Mouse (Mus musculus) ES-Bruce4 (cell line): ENCODE measurements at regions not wholly inside any gene's neighbourhood (a gene's known extent, or its start where the extent isn't known, plus 50 kb on each side); places are given as distances from the start of the nearest gene placed in this dataset.

ENCODE experiments used
- H3K27ac ChIP-seq: 2 replicates; pipeline ENCODE4 v1.5.1; 2012; ENCODE audit warnings: low read length, inconsistent platforms; ENCODE audit not compliant: insufficient read depth
- H3K27me3 ChIP-seq: 2 replicates; pipeline ENCODE4 v1.6.1; 2012; ENCODE audit warnings: mild to moderate bottlenecking, low read length, inconsistent platforms; ENCODE audit not compliant: control insufficient read depth, poor library complexity, insufficient read depth, severe bottlenecking
- H3K36me3 ChIP-seq: 2 replicates; pipeline ENCODE4 v1.6.1; 2012; ENCODE audit warnings: inconsistent platforms, mild to moderate bottlenecking, low read length, moderate library complexity; ENCODE audit not compliant: control insufficient read depth, poor library complexity, insufficient read depth, severe bottlenecking
- H3K4me1 ChIP-seq: one replicate; pipeline ENCODE4 v1.8.1; 2011; ENCODE audit warnings: low read length; ENCODE audit not compliant: control insufficient read depth, insufficient read depth
- H3K4me3 ChIP-seq: 2 replicates; pipeline ENCODE4 v1.5.1; 2011; ENCODE audit warnings: low read depth, mild to moderate bottlenecking, low read length
- H3K9ac ChIP-seq: 2 replicates; pipeline ENCODE4 v1.6.1; 2012; ENCODE audit warnings: low read depth, mild to moderate bottlenecking, inconsistent platforms; ENCODE audit not compliant: poor library complexity, severe bottlenecking
- H3K9me3 ChIP-seq: replicated peaks from 2 replicates; pipeline ENCODE4 v1.6.1; 2012; ENCODE audit warnings: mild to moderate bottlenecking, low read length, inconsistent platforms; ENCODE audit not compliant: control insufficient read depth, poor library complexity, insufficient read depth, severe bottlenecking
- CTCF ChIP-seq: IDR thresholded peaks from one replicate; pipeline ENCODE4 v1.8.1; 2011; ENCODE audit warnings: low read depth, low read length
- EP300 ChIP-seq: IDR thresholded peaks from 2 replicates; pipeline ENCODE4 v1.6.1; 2011; ENCODE audit warnings: low read depth, low read length; ENCODE audit not compliant: insufficient read depth
- POLR2A ChIP-seq: IDR thresholded peaks from one replicate; pipeline ENCODE4 v1.8.1; 2011; ENCODE audit warnings: low read length; ENCODE audit not compliant: insufficient read depth

DNA sequence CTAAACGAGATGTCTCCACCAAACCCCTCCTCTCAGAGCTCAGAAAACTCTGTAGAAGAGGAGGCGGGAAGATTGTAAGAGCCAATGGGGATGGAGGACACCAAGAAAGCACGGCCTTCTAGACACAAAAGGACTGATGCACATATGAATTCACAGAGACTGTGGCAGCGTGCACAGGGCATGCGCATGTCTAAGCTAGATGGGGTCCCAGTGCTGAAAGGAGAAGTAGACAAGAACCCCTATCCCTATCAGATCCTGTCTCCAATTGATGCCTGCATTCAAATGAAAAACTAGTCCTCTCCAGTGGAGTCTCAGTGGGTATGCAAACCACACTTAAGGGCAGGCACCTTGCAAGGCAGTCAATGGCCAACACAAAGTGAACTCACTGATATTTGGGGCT lies 123.3 kb downstream of the Dhrs2 start:
- Histone ChIP-seq H3K36me3 (no peaks in the 10 kb centered on the region), H3K27ac (no peak overlapping the region), H3K9me3 (no peaks in the 10 kb centered on the region), H3K4me3 (no peak overlapping the region), H3K9ac (no peak overlapping the region), H3K27me3 (no peaks in the 10 kb centered on the region; the same call in 1 of the 2 replicates), H3K4me1 (peaks cover under 1% of the 10 kb centered on the region)
- no peak for TF ChIP-seq EP300
- TF ChIP-seq POLR2A, result no peak
- TF ChIP-seq CTCF, result no peak

DNA sequence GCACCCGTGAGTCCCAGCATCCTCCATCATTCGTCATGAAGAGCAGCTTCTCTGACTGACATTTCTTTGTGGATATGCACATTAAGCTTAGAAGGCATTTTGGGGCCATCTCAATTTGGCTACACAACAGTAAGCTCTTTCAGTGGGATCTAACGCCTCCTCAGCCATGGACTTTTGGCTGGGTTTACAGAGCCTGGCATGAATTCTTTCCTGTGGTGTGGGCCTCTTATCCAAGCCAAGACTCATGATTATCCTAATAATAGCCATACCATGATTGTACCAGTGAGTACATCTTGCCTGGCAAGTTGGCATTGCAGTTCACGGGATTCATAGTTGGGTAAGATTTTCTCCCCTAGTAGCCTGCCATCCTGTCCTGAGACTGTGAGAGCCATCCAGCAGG lies 126.3 kb downstream of the Dhrs2 start:
- no peak overlapping the region for H3K27ac ChIP-seq
- H3K36me3 ChIP-seq, result no peaks in the 10 kb centered on the region
- H3K4me1 ChIP-seq, result no peaks in the 10 kb centered on the region
- H3K9me3 ChIP-seq, result no peaks in the 10 kb centered on the region
- TF ChIP-seq POLR2A, result no peak
- no peak for TF ChIP-seq CTCF
- no peak for TF ChIP-seq EP300
- no peak overlapping the region for H3K9ac ChIP-seq
- no peaks in the 10 kb centered on the region; the same call in 1 of the 2 replicates for H3K27me3 ChIP-seq
- no peak overlapping the region for H3K4me3 ChIP-seq

- Histone ChIP-seq H3K27ac (no peak overlapping the region), H3K36me3 (no peaks in the 10 kb centered on the region), H3K27me3 (no peaks in the 10 kb centered on the region), H3K9ac (no peak overlapping the region), H3K9me3 (no peaks in the 10 kb centered on the region), H3K4me3 (no peak overlapping the region), H3K4me1 (peaks cover 2% of the 10 kb centered on the region)
- TF ChIP-seq POLR2A, result no peak
- TF ChIP-seq EP300, result no peak
- TF ChIP-seq CTCF, result no peak
Observed at GRCm38 (mm10) chr14:55357258-55357657, 121.3 kb upstream of the Dhrs4 start.

DNA sequence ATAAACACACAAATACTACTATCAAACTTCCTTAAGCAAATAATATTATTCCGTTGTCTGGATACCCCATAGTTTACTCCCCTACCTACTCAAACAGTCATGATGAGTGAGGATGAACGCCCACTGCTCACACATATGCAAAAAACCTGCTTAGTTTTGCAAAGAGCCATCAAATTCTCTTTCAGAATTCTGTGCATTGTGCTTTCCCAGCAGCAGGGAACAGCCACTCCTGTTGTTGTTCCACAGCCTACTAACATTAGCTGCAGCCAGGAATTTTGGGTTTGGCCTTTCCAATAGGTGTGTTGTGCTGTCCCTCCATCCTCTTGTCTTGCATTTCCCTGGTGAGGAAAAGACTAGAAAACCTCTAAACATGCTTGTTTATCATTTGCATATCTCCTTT lies 120.1 kb upstream of the Dhrs4 start:
- Histone ChIP-seq H3K9ac (no peak overlapping the region), H3K27me3 (no peaks in the 10 kb centered on the region), H3K36me3 (no peaks in the 10 kb centered on the region), H3K4me1 (peaks cover 2% of the 10 kb centered on the region), H3K9me3 (no peaks in the 10 kb centered on the region), H3K27ac (peak overlapping the region; percentile 86), H3K4me3 (no peak overlapping the region)
- TF ChIP-seq POLR2A (no peak), CTCF (no peak), EP300 (peak; percentile 62)

DNA sequence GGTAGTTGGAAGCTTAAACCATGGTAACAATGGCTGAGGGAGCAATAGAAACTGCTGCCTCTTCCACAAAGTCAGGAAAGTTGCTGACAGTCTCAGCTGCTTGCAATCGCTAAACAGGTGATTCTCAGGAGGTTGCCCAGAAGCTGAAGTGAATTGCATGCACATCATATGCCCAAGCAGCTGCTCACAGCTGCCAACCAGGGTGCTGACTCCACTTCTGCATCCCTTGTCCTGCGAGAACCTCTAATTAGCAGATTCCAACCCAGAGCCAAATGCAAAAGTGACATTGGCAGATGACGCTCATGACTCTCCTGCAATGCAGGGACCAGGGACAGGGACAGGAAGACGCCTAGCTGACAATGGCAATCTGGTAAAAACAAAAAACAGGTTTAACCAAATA lies 116.2 kb upstream of the Dhrs4 start:
- Histone ChIP-seq H3K36me3 (no peaks in the 10 kb centered on the region), H3K4me3 (no peak overlapping the region), H3K27me3 (no peaks in the 10 kb centered on the region), H3K27ac (no peak overlapping the region), H3K4me1 (peaks cover 2% of the 10 kb centered on the region), H3K9ac (no peak overlapping the region), H3K9me3 (no peaks in the 10 kb centered on the region)
- no peak for TF ChIP-seq CTCF
- TF ChIP-seq EP300, result no peak
- no peak for TF ChIP-seq POLR2A

GRCm38 (mm10) chr14:55362757-55363156 lies 115.8 kb upstream of the Dhrs4 start:
- Histone ChIP-seq H3K27me3 (no peaks in the 10 kb centered on the region), H3K9me3 (no peaks in the 10 kb centered on the region), H3K9ac (no peak overlapping the region), H3K4me1 (peaks cover 2% of the 10 kb centered on the region), H3K36me3 (no peaks in the 10 kb centered on the region), H3K27ac (no peak overlapping the region), H3K4me3 (no peak overlapping the region)
- TF ChIP-seq CTCF, result no peak
- no peak for TF ChIP-seq EP300
- TF ChIP-seq POLR2A, result no peak
